Mouse (Mus musculus) liver, embryonic 14.5 days (tissue): ENCODE measurements around the gene Kif6. TPM values are rescaled to one million over a fixed set of nuclear protein-coding genes. Genes with fewer than 3 reads are reported as not detected.
A peak's percentile ranks its signal among the peaks of the same experiment; 100 is the strongest.

ENCODE experiments used
- ATAC-seq: fragments of 200-750 bp; cut with Nextera tagmentation; 2 replicates; pipeline ENCODE4 v1.8.0; 2017; ENCODE audit warnings: moderate number of reproducible peaks, mild to moderate bottlenecking, moderate library complexity; ENCODE audit not compliant: insufficient read depth
- DNase-seq, 3 experiments: peaks; one replicate each; pipeline ENCODE4 v3.0.0-alpha.2; 2012 to 2013; ENCODE audit warnings: low read depth in 3 of 3, low spot score in 3 of 3
- H3K27ac ChIP-seq: fragments of 300-500 bp; sonication (generic); 2 replicates; pipeline ENCODE4 v1.5.1; 2014; ENCODE audit warnings: moderate library complexity, mild to moderate bottlenecking, control low read depth, inconsistent platforms
- H3K27me3 ChIP-seq: fragments of 300-500 bp; sonication (generic); 2 replicates; pipeline ENCODE4 v1.6.1; 2014; ENCODE audit warnings: mild to moderate bottlenecking, low read length, moderate library complexity; ENCODE audit not compliant: control insufficient read depth, insufficient read depth
- H3K36me3 ChIP-seq: fragments of 300-500 bp; sonication (generic); replicated peaks from 2 replicates; pipeline ENCODE4 v1.6.1; 2014; ENCODE audit warnings: low read depth; ENCODE audit not compliant: control insufficient read depth, insufficient read depth
- H3K4me1 ChIP-seq, 2 experiments: fragments of 200-500 bp in 1 of 2; fragments of 300-500 bp in 1 of 2; sonication (generic) in 1 of 2; replicated peaks; 2 replicates each; pipeline ENCODE4 v1.6.1; 2012 to 2014; ENCODE audit warnings: antibody characterized with exemption in 1 of 2, inconsistent platforms in 1 of 2, low read length in 1 of 2; ENCODE audit not compliant: control insufficient read depth in 2 of 2, insufficient read depth in 2 of 2
- H3K4me2 ChIP-seq: fragments of 300-500 bp; sonication (generic); 2 replicates; pipeline ENCODE4 v1.6.1; 2014; ENCODE audit warnings: low read depth, mild to moderate bottlenecking, control low read depth, moderate library complexity
- H3K4me3 ChIP-seq, 2 experiments: fragments of 200-500 bp in 1 of 2; fragments of 300-500 bp in 1 of 2; sonication (generic) in 1 of 2; 2 replicates each; pipeline ENCODE4 v1.5.1; 2012 to 2014; ENCODE audit warnings: low read depth in 2 of 2, low read length in 2 of 2, mild to moderate bottlenecking in 2 of 2, control low read depth in 1 of 2, inconsistent platforms in 1 of 2, moderate library complexity in 1 of 2; ENCODE audit not compliant: insufficient read depth in 1 of 2
- H3K9ac ChIP-seq: fragments of 300-500 bp; sonication (generic); replicated peaks from 2 replicates; pipeline ENCODE4 v1.6.1; 2014; ENCODE audit warnings: mild to moderate bottlenecking, control low read depth, moderate library complexity
- H3K9me3 ChIP-seq: fragments of 300-500 bp; sonication (generic); 2 replicates; pipeline ENCODE4 v1.6.1; 2016; ENCODE audit warnings: low read length, mixed read lengths; ENCODE audit not compliant: control insufficient read depth
- CTCF ChIP-seq: IDR thresholded peaks from 2 replicates; pipeline ENCODE4 v1.5.1; 2016; ENCODE audit warnings: antibody characterized with exemption, low read depth, control low read depth
- EP300 ChIP-seq: IDR thresholded peaks from 2 replicates; pipeline ENCODE4 v1.6.1; 2016; ENCODE audit warnings: antibody characterized with exemption, low read depth
- whole genome bisulfite sequencing: fragments of 180-500 bp; shearing (Covaris S2); extraction: QIAGEN DNeasy Blood & Tissue Kit; methylation state at CpG from one replicate; pipeline ENCODE4 v1.1.7; 2014; ENCODE audit not compliant: insufficient replicate concordance; 5-methylcytosine and 5-hydroxymethylcytosine counted together
- polyA plus RNA-seq, 2 experiments: library from polyadenylated mRNA; depleted of rRNA in 1 of 2; stranded (reverse) in 1 of 2; unstranded in 1 of 2; fragments of >200 nt; fragmentation: Nextera tagmentation in 1 of 2; extraction: Ambion mirVana in 1 of 2; gene quantifications; 2 replicates each; pipeline versions ENCODE4 v1.2.1 to v1.2.3; 2012 to 2014

Gene Kif6
- polyA plus RNA-seq, 2 experiments, result 0.06 TPM; not detected in 1

DNA sequence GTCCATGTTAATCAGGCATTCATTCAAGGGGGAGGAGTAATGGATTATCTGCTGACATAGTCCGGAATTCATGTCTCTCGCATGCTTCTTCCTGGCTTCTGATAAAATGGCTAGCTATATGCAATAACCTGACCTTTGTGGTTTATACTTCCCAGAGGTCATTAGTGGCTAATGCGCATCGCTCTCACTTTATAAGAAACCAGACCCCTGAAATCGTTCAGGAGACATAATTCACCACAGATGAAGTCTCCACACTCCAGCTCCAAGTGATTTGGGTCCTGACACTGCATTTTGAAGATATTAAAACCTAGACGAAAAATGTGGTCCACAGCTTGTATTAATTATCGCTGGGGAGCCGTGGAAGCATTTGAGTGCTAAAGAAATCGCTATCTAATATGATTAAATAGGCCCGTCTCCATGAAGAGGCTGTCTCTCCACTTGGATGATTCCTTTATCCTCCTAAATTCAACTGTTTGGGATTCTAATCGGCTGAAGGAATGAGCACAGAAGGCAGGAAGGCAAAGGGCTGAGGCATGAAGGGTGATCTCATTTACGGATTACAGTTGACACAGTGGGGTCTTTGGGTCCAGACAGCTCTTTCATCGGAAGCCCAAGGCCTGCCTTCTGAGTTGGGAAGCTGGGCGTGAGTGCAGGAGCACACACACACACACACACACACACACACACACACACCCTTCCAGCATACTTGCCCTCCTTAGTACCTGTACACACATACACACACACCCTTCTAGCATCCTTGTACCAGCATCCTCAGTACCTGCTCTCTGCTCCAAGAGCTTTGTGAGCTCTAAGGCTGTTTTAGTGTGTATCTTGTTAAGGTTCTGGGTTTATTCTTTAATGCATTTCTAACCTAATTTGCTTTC is 128.9 kb downstream of the Kif6 start:
- no peak overlapping the region for H3K4me3 ChIP-seq
- H3K36me3 ChIP-seq, result no peaks in the 10 kb centered on the region
- no peak for ATAC-seq
- H3K4me2 ChIP-seq, result no peak overlapping the region
- 64% methylated on average over 14 of the region's 14 CpGs for WGBS
- DNase-seq, result no peak
- no peak overlapping the region for H3K9ac ChIP-seq
- H3K27ac ChIP-seq, result no peak overlapping the region
- H3K9me3 ChIP-seq, result no peaks in the 10 kb centered on the region
- H3K4me1 ChIP-seq, result no peaks in the 10 kb centered on the region
- no peaks in the 10 kb centered on the region for H3K27me3 ChIP-seq
- TF ChIP-seq EP300, result no peak
- TF ChIP-seq CTCF, result no peak

DNA sequence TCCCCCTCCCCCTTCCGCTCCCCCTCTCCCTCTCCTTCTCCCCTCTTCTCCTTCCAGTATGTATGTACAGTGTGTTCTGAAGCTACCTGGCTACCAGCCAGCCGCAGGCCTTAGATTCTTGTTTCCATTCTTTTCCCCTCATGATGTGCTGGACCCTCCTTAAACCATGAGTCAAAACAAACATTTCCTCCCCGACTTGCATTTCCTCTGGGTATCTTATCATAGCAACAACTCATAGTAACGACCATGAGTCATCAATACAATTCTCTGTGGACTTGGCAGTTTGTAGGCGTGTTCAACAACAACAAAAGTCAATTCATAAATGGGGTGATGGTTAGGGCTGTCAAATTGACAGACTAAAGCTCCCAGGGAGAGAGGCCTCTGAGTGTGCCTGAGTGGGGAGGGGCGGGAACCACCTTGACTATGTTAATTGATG is 136.0 kb downstream of the Kif6 start:
- H3K9ac ChIP-seq, result no peak overlapping the region
- H3K9me3 ChIP-seq, result no peaks in the 10 kb centered on the region
- H3K4me1 ChIP-seq, result no peaks in the 10 kb centered on the region
- no peak overlapping the region for H3K4me3 ChIP-seq
- no peak overlapping the region for H3K27ac ChIP-seq
- ATAC-seq (no peak), DNase-seq (no peak)
- no peaks in the 10 kb centered on the region for H3K36me3 ChIP-seq
- WGBS, result 32% methylated on average over 6 of the region's 6 CpGs
- H3K4me2 ChIP-seq, result no peak overlapping the region
- no peaks in the 10 kb centered on the region for H3K27me3 ChIP-seq
- TF ChIP-seq CTCF, result no peak
- no peak for TF ChIP-seq EP300

DNA sequence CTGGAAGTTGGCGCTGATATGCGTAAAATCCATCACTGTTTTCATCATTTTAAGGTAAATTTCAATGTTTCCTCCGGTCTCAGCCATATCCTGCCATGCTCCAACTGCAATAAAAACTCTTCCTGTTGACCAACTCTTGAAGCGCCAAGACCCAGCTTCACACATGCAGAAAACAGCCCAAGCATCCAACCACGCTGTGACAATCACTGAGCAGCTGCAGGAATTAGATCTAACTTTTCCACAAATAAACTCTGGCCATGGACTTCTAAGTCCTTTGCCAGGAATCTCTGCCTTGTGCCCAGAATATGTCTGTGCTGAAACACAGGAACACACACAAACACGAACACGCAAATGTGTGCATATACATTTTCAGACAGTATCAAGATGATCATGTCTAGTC is 138.9 kb downstream of the Kif6 start:
- Histone ChIP-seq H3K36me3 (no peaks in the 10 kb centered on the region), H3K9ac (no peak overlapping the region), H3K27me3 (no peaks in the 10 kb centered on the region), H3K27ac (no peak overlapping the region), H3K9me3 (no peaks in the 10 kb centered on the region), H3K4me2 (no peak overlapping the region), H3K4me1 (no peaks in the 10 kb centered on the region), H3K4me3 (no peak overlapping the region)
- DNase-seq (no peak), ATAC-seq (no peak)
- 76% methylated on average over 7 of the region's 7 CpGs for WGBS
- no peak for TF ChIP-seq EP300
- no peak for TF ChIP-seq CTCF

DNA sequence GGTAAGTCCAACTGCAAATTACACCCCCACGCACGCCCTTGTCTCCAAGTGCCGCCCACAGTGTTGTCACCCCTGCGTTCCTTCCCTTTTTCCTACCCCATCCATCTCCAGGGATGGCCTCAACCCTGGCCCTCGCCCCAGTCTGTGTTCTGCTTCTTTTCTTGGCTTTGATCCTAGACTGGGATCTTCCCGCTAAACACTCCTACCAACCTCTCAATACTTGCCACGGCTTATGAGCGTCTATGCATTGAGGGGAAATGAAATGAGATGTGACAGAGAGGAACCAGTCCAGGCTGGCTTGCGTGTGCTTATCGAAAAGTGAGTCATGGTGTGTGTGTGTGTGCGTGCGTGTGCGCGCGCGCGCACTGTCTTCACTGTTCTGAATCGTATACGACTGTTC is 141.9 kb downstream of the Kif6 start:
- TF ChIP-seq CTCF (no peak), EP300 (no peak)
- WGBS, result 76% methylated on average over 19 of the region's 19 CpGs

DNA sequence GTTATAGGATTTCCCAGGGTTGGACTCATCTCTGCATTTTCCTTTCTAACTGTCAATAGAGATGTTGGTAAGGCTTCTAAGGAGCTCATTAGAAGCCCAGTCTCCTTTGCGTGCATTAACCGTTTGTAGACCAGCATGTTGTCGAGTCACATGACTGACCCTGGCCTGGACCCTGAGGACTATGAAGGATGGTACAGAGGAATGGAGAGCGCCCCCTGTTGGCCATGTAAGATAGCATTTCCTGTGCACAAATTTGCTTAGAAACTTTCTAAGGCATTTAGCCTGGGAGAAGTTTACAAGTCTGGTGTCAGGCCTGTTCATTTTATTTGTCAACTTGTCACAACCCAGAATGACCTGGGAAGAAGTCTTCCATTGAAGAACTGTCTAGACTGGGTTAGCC is 144.1 kb downstream of the Kif6 start:
- Histone ChIP-seq H3K4me3 (no peak overlapping the region), H3K27me3 (no peaks in the 10 kb centered on the region), H3K9ac (no peak overlapping the region), H3K4me2 (no peak overlapping the region), H3K36me3 (no peaks in the 10 kb centered on the region), H3K9me3 (no peaks in the 10 kb centered on the region), H3K4me1 (no peaks in the 10 kb centered on the region), H3K27ac (no peak overlapping the region)
- 58% methylated on average over 4 of the region's 4 CpGs for WGBS
- no peak for ATAC-seq
- DNase-seq, result no peak
- peak; percentile 34 for TF ChIP-seq CTCF
- no peak for TF ChIP-seq EP300

More for the DNA sequence above, 141.9 kb downstream of the Kif6 start:
- H3K9ac ChIP-seq, result no peak overlapping the region
- no peaks in the 10 kb centered on the region for H3K4me1 ChIP-seq
- no peak overlapping the region for H3K4me3 ChIP-seq
- no peak overlapping the region for H3K4me2 ChIP-seq
- DNase-seq, result no peak
- H3K36me3 ChIP-seq, result no peaks in the 10 kb centered on the region
- no peaks in the 10 kb centered on the region for H3K27me3 ChIP-seq
- no peak overlapping the region for H3K27ac ChIP-seq
- no peaks in the 10 kb centered on the region for H3K9me3 ChIP-seq
- ATAC-seq, result no peak
